Mouse (Mus musculus): Measurements from ENCODE around the gene Nfix. TPM values are rescaled to one million over a fixed set of nuclear protein-coding genes. Genes with fewer than 3 reads are reported as not detected.

Gene Nfix
- polyA plus RNA-seq, 1 experiment: 22.1 TPM

GRCm38 (mm10) chr8:84844397-84845070 is 44.4 kb upstream of the Nfix start:
- TF ChIP-seq POLR2A (IDR thresholded peaks at IDR 0.05; ENCODE audit: low read depth, low read length) (no peak), CTCF (conservative IDR thresholded peaks at IDR 0.05; ENCODE audit: insufficient read depth, insufficient read length, low read depth, low read length) (no peak)
- no peak for DNase-seq
- H3K4me3 ChIP-seq (ENCODE audit: insufficient read depth, low read depth, low read length): no peak overlapping the region; the same call in 1 of the 2 replicates
- WGBS: 54% methylated on average over 9 of the region's 9 CpGs
- H3K36me3 ChIP-seq (ENCODE audit: control insufficient read depth, insufficient read depth, low read length): peaks cover 11% of the 10 kb centered on the region
- no peaks in the 10 kb centered on the region for H3K27me3 ChIP-seq (replicated peaks; ENCODE audit: control insufficient read depth, insufficient read depth, low read length)
- no peak overlapping the region for H3K27ac ChIP-seq (ENCODE audit: insufficient read depth, low read depth, low read length)
- peaks cover 11% of the 10 kb centered on the region for H3K4me1 ChIP-seq (ENCODE audit: control insufficient read depth, insufficient read depth, low read length)

GRCm38 (mm10) chr8:84841514-84841913 is 41.4 kb upstream of the Nfix start:
- no peak overlapping the region for H3K27ac ChIP-seq (ENCODE audit: insufficient read depth, low read depth, low read length)

GRCm38 (mm10) chr8:84840248-84840999 is 40.3 kb upstream of the Nfix start, which contains the start of gene Rad23a:
Rad23a (minus strand) TSS chr8:84840665.
- DNase-seq: peak; percentile 95
- H3K4me3 ChIP-seq (ENCODE audit: insufficient read depth, low read depth, low read length): peak within 1 kb of the TSS; percentile 84
- H3K4me1 ChIP-seq (ENCODE audit: control insufficient read depth, insufficient read depth, low read length): peaks cover 5% of the 10 kb centered on the region; the same call in 1 of the 2 replicates
- no peak within 1 kb of the TSS for H3K27ac ChIP-seq (ENCODE audit: insufficient read depth, low read depth, low read length)
- no peaks in the 10 kb centered on the region for H3K27me3 ChIP-seq (replicated peaks; ENCODE audit: control insufficient read depth, insufficient read depth, low read length)
- WGBS: 1% methylated on average over 55 of the region's 55 CpGs
- no peak for TF ChIP-seq CTCF (conservative IDR thresholded peaks at IDR 0.05; ENCODE audit: insufficient read depth, insufficient read length, low read depth, low read length)
- TF ChIP-seq POLR2A (IDR thresholded peaks at IDR 0.05; ENCODE audit: low read depth, low read length): peak; percentile 61
- peaks cover 13% of the 10 kb centered on the region for H3K36me3 ChIP-seq (ENCODE audit: control insufficient read depth, insufficient read depth, low read length)

More at GRCm38 (mm10) chr8:84841514-84841913, 41.4 kb upstream of the Nfix start:
- Histone ChIP-seq H3K36me3 (ENCODE audit: control insufficient read depth, insufficient read depth, low read length) (peaks cover 13% of the 10 kb centered on the region), H3K4me3 (ENCODE audit: insufficient read depth, low read depth, low read length) (no peak overlapping the region), H3K4me1 (ENCODE audit: control insufficient read depth, insufficient read depth, low read length) (peaks cover 5% of the 10 kb centered on the region; the same call in 1 of the 2 replicates), H3K27me3 (replicated peaks; ENCODE audit: control insufficient read depth, insufficient read depth, low read length) (no peaks in the 10 kb centered on the region)
- 75% methylated on average over 1 of the region's 1 CpGs for WGBS
- TF ChIP-seq POLR2A (IDR thresholded peaks at IDR 0.05; ENCODE audit: low read depth, low read length) (no peak), CTCF (conservative IDR thresholded peaks at IDR 0.05; ENCODE audit: insufficient read depth, insufficient read length, low read depth, low read length) (no peak)
- DNase-seq: no peak

GRCm38 (mm10) chr8:84839875-84840247 is 39.7 kb upstream of the Nfix start:
- H3K36me3 ChIP-seq (ENCODE audit: control insufficient read depth, insufficient read depth, low read length): peaks cover 11% of the 10 kb centered on the region

GRCm38 (mm10) chr8:84839411-84839810 is 39.3 kb upstream of the Nfix start:
- H3K4me1 ChIP-seq (ENCODE audit: control insufficient read depth, insufficient read depth, low read length): no peaks in the 10 kb centered on the region; the same call in 1 of the 2 replicates
- H3K36me3 ChIP-seq (ENCODE audit: control insufficient read depth, insufficient read depth, low read length): peaks cover 11% of the 10 kb centered on the region
- H3K27me3 ChIP-seq (replicated peaks; ENCODE audit: control insufficient read depth, insufficient read depth, low read length): no peaks in the 10 kb centered on the region
- TF ChIP-seq CTCF (conservative IDR thresholded peaks at IDR 0.05; ENCODE audit: insufficient read depth, insufficient read length, low read depth, low read length) (no peak), POLR2A (IDR thresholded peaks at IDR 0.05; ENCODE audit: low read depth, low read length) (no peak)
- no peak overlapping the region for H3K4me3 ChIP-seq (ENCODE audit: insufficient read depth, low read depth, low read length)
- WGBS: 74% methylated on average over 2 of the region's 2 CpGs
- DNase-seq: no peak
- H3K27ac ChIP-seq (ENCODE audit: insufficient read depth, low read depth, low read length): no peak overlapping the region

More at GRCm38 (mm10) chr8:84839875-84840247, 39.7 kb upstream of the Nfix start:
- Histone ChIP-seq H3K4me1 (ENCODE audit: control insufficient read depth, insufficient read depth, low read length) (peaks cover 4% of the 10 kb centered on the region; the same call in 1 of the 2 replicates), H3K27ac (ENCODE audit: insufficient read depth, low read depth, low read length) (no peak overlapping the region), H3K4me3 (ENCODE audit: insufficient read depth, low read depth, low read length) (peak overlapping the region; percentile 84), H3K27me3 (replicated peaks; ENCODE audit: control insufficient read depth, insufficient read depth, low read length) (no peaks in the 10 kb centered on the region)
- TF ChIP-seq CTCF (conservative IDR thresholded peaks at IDR 0.05; ENCODE audit: insufficient read depth, insufficient read length, low read depth, low read length): no peak
- TF ChIP-seq POLR2A (IDR thresholded peaks at IDR 0.05; ENCODE audit: low read depth, low read length): no peak
- no peak for DNase-seq
- under 1% methylated on average over 7 of the region's 7 CpGs for WGBS

GRCm38 (mm10) chr8:84838513-84838912 is 38.4 kb upstream of the Nfix start:
- H3K36me3 ChIP-seq (ENCODE audit: control insufficient read depth, insufficient read depth, low read length): peaks cover 10% of the 10 kb centered on the region
- WGBS: 84% methylated on average over 5 of the region's 5 CpGs
- no peaks in the 10 kb centered on the region for H3K27me3 ChIP-seq (replicated peaks; ENCODE audit: control insufficient read depth, insufficient read depth, low read length)
- peaks cover under 1% of the 10 kb centered on the region; the same call in 1 of the 2 replicates for H3K4me1 ChIP-seq (ENCODE audit: control insufficient read depth, insufficient read depth, low read length)
- no peak for DNase-seq
- H3K27ac ChIP-seq (ENCODE audit: insufficient read depth, low read depth, low read length): no peak overlapping the region
- no peak overlapping the region for H3K4me3 ChIP-seq (ENCODE audit: insufficient read depth, low read depth, low read length)
- TF ChIP-seq POLR2A (IDR thresholded peaks at IDR 0.05; ENCODE audit: low read depth, low read length) (no peak), CTCF (conservative IDR thresholded peaks at IDR 0.05; ENCODE audit: insufficient read depth, insufficient read length, low read depth, low read length) (no peak)

All from kidney, adult 2 months (tissue).